Mouse (Mus musculus): ENCODE data around the gene Imp3. TPM values are rescaled to one million over a fixed set of nuclear protein-coding genes. Genes with fewer than 3 reads are reported as not detected.

Imp3 gene
- polyA plus RNA-seq, 2 experiments: 95.2 to 165 TPM

GRCm38 (mm10) chr9:56926387-56926786 lies 10.9 kb upstream of the Imp3 start:
- no peak overlapping the region for H3K27ac ChIP-seq (replicated peaks; ENCODE audit: low read depth, low read length)
- peaks cover 25% of the 10 kb centered on the region for H3K36me3 ChIP-seq (ENCODE audit: control insufficient read depth, insufficient read depth, low read length)
- 83% methylated on average over 10 of the region's 10 CpGs for WGBS
- no peaks in the 10 kb centered on the region for H3K27me3 ChIP-seq (ENCODE audit: control insufficient read depth, insufficient read depth, low read length)
- H3K4me3 ChIP-seq (replicated peaks; ENCODE audit: low read length): peak overlapping the region; percentile 68
- TF ChIP-seq POLR2A (IDR thresholded peaks at IDR 0.05; ENCODE audit: borderline replicate concordance, extremely low read depth, insufficient read depth, insufficient read length): no peak
- H3K4me1 ChIP-seq (ENCODE audit: control insufficient read depth, insufficient read depth, low read length): peaks cover 45% of the 10 kb centered on the region
- ATAC-seq (ENCODE audit: low FRiP score, low read depth) (no peak), DNase-seq (ENCODE audit: low spot score) (no peak)
- H3K4me2 ChIP-seq (replicated peaks; ENCODE audit: low read depth, low read length, severe bottlenecking): peak overlapping the region; percentile 93
- H3K9ac ChIP-seq (ENCODE audit: low read depth, low read length, severe bottlenecking): peak overlapping the region; percentile 81
- no peaks in the 10 kb centered on the region for H3K9me3 ChIP-seq (ENCODE audit: control insufficient read depth, low read length)

- ATAC-seq (ENCODE audit: low FRiP score, low read depth) (no peak), DNase-seq (ENCODE audit: low spot score) (peak; percentile 28)
- Histone ChIP-seq H3K9me3 (ENCODE audit: control insufficient read depth, low read length) (no peaks in the 10 kb centered on the region), H3K27ac (replicated peaks; ENCODE audit: low read depth, low read length) (peak overlapping the region; percentile 93), H3K4me2 (replicated peaks; ENCODE audit: low read depth, low read length, severe bottlenecking) (peak overlapping the region; percentile 93), H3K36me3 (ENCODE audit: control insufficient read depth, insufficient read depth, low read length) (peaks cover 15% of the 10 kb centered on the region), H3K4me1 (ENCODE audit: control insufficient read depth, insufficient read depth, low read length) (peaks cover 45% of the 10 kb centered on the region), H3K27me3 (ENCODE audit: control insufficient read depth, insufficient read depth, low read length) (no peaks in the 10 kb centered on the region), H3K4me3 (replicated peaks; ENCODE audit: low read length) (peak overlapping the region; percentile 68), H3K9ac (ENCODE audit: low read depth, low read length, severe bottlenecking) (peak overlapping the region; percentile 81)
- TF ChIP-seq POLR2A (IDR thresholded peaks at IDR 0.05; ENCODE audit: borderline replicate concordance, extremely low read depth, insufficient read depth, insufficient read length): peak; percentile 50; the same call in 1 of the 2 replicates
- under 1% methylated on average over 35 of the region's 35 CpGs for WGBS
Observed at GRCm38 (mm10) chr9:56927191-56928012, 9.9 kb upstream of the Imp3 start.

GRCm38 (mm10) chr9:56928041-56928811 lies 9.0 kb upstream of the Imp3 start, which contains the start of gene Snx33:
Gene Snx33, minus strand, starts transcription at chr9:56928371.
- Histone ChIP-seq H3K4me2 (replicated peaks; ENCODE audit: low read depth, low read length, severe bottlenecking) (peak within 1 kb of the TSS; percentile 93), H3K36me3 (ENCODE audit: control insufficient read depth, insufficient read depth, low read length) (peaks cover 14% of the 10 kb centered on the region), H3K4me3 (replicated peaks; ENCODE audit: low read length) (peak within 1 kb of the TSS; percentile 68), H3K27ac (replicated peaks; ENCODE audit: low read depth, low read length) (peak within 1 kb of the TSS; percentile 93), H3K4me1 (ENCODE audit: control insufficient read depth, insufficient read depth, low read length) (peaks cover 38% of the 10 kb centered on the region), H3K27me3 (ENCODE audit: control insufficient read depth, insufficient read depth, low read length) (no peaks in the 10 kb centered on the region), H3K9ac (ENCODE audit: low read depth, low read length, severe bottlenecking) (peak within 1 kb of the TSS; percentile 81), H3K9me3 (ENCODE audit: control insufficient read depth, low read length) (no peaks in the 10 kb centered on the region)
- peak; percentile 79; the same call in 1 of the 2 replicates for TF ChIP-seq POLR2A (IDR thresholded peaks at IDR 0.05; ENCODE audit: borderline replicate concordance, extremely low read depth, insufficient read depth, insufficient read length)
- peak; percentile 92 for DNase-seq (ENCODE audit: low spot score)
- ATAC-seq (ENCODE audit: low FRiP score, low read depth): peak; percentile 91
- WGBS: 3% methylated on average over 46 of the region's 50 CpGs

- H3K4me1 ChIP-seq (ENCODE audit: control insufficient read depth, insufficient read depth, low read length): peaks cover 25% of the 10 kb centered on the region
- no peak for TF ChIP-seq POLR2A (IDR thresholded peaks at IDR 0.05; ENCODE audit: borderline replicate concordance, extremely low read depth, insufficient read depth, insufficient read length)
- 43% methylated on average over 4 of the region's 4 CpGs for WGBS
- no peak overlapping the region for H3K4me3 ChIP-seq (replicated peaks; ENCODE audit: low read length)
- H3K4me2 ChIP-seq (replicated peaks; ENCODE audit: low read depth, low read length, severe bottlenecking): no peak overlapping the region
- no peaks in the 10 kb centered on the region for H3K27me3 ChIP-seq (ENCODE audit: control insufficient read depth, insufficient read depth, low read length)
- ATAC-seq (ENCODE audit: low FRiP score, low read depth) (no peak), DNase-seq (ENCODE audit: low spot score) (no peak)
- no peak overlapping the region for H3K9ac ChIP-seq (ENCODE audit: low read depth, low read length, severe bottlenecking)
- no peaks in the 10 kb centered on the region for H3K9me3 ChIP-seq (ENCODE audit: control insufficient read depth, low read length)
- peaks cover 12% of the 10 kb centered on the region for H3K36me3 ChIP-seq (ENCODE audit: control insufficient read depth, insufficient read depth, low read length)
- H3K27ac ChIP-seq (replicated peaks; ENCODE audit: low read depth, low read length): no peak overlapping the region
Observed at GRCm38 (mm10) chr9:56929496-56929895, 7.8 kb upstream of the Imp3 start.

GRCm38 (mm10) chr9:56930556-56930955 lies 6.7 kb upstream of the Imp3 start:
- H3K27me3 ChIP-seq (ENCODE audit: control insufficient read depth, insufficient read depth, low read length): no peaks in the 10 kb centered on the region
- WGBS: 82% methylated on average over 1 of the region's 1 CpGs
- no peak overlapping the region for H3K4me3 ChIP-seq (replicated peaks; ENCODE audit: low read length)
- H3K36me3 ChIP-seq (ENCODE audit: control insufficient read depth, insufficient read depth, low read length): peaks cover 7% of the 10 kb centered on the region
- no peak for TF ChIP-seq POLR2A (IDR thresholded peaks at IDR 0.05; ENCODE audit: borderline replicate concordance, extremely low read depth, insufficient read depth, insufficient read length)
- H3K4me1 ChIP-seq (ENCODE audit: control insufficient read depth, insufficient read depth, low read length): peaks cover 15% of the 10 kb centered on the region
- ATAC-seq (ENCODE audit: low FRiP score, low read depth) (no peak), DNase-seq (ENCODE audit: low spot score) (no peak)
- no peak overlapping the region for H3K27ac ChIP-seq (replicated peaks; ENCODE audit: low read depth, low read length)
- no peak overlapping the region for H3K9ac ChIP-seq (ENCODE audit: low read depth, low read length, severe bottlenecking)
- no peak overlapping the region for H3K4me2 ChIP-seq (replicated peaks; ENCODE audit: low read depth, low read length, severe bottlenecking)
- H3K9me3 ChIP-seq (ENCODE audit: control insufficient read depth, low read length): no peaks in the 10 kb centered on the region
